Mouse (Mus musculus) E14TG2a.4 (cell line): ENCODE results near the gene Ak1.

ENCODE experiments used
- H3K27me3 ChIP-seq: 2 replicates; pipeline ENCODE4 v1.6.1; 2014; ENCODE audit warnings: low read length, control low read depth; ENCODE audit not compliant: insufficient read depth
- H3K36me3 ChIP-seq: 2 replicates; pipeline ENCODE4 v1.6.1; 2014; ENCODE audit warnings: low read length, control low read depth; ENCODE audit not compliant: insufficient read depth
- H3K4me1 ChIP-seq: replicated peaks from 2 replicates; pipeline ENCODE4 v1.6.1; 2014; ENCODE audit warnings: low read depth, low read length, control low read depth
- H3K4me3 ChIP-seq: replicated peaks from 2 replicates; pipeline ENCODE4 v1.5.1; 2014; ENCODE audit warnings: mild to moderate bottlenecking, low read length
- H3K9me3 ChIP-seq: 2 replicates; pipeline ENCODE4 v1.6.1; 2014; ENCODE audit warnings: low read length, control low read depth
- CTCF ChIP-seq: conservative IDR thresholded peaks from 2 replicates; pipeline ENCODE4 v1.5.1; 2014; ENCODE audit warnings: low read length
- NANOG ChIP-seq: IDR thresholded peaks from 2 replicates; pipeline ENCODE4 v1.6.1; 2014; ENCODE audit warnings: borderline replicate concordance, low read length, mixed read lengths
- POU5F1 ChIP-seq: IDR thresholded peaks from 2 replicates; pipeline ENCODE4 v1.6.1; 2014; ENCODE audit warnings: low read length, borderline replicate concordance

The Ak1 gene

DNA sequence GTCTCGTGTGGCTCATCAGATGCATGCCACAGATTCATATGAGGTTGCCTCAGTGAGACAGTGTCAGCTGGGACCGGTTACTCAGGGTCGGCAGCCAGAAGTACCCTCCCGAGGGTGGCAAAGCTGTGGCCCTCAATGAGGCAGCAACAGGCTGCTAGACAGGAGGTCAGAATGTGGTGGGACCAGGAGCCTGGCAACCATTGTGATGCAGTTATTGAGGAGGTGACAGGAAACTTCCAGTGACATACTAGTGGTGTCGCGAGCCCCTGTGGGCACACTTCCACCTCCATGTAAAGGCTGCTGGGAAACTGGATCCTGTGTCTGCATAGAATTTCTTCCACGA lies at the start of gene Ak1:
Gene Ak1, plus strand, starts transcription at position 242 of the 343 bp plus-strand sequence.
- Histone ChIP-seq H3K4me3 (no peak within 1 kb of the TSS), H3K9me3 (peaks cover 7% of the 10 kb centered on the region), H3K27me3 (no peaks in the 10 kb centered on the region), H3K4me1 (peaks cover 64% of the 10 kb centered on the region), H3K36me3 (peaks cover 41% of the 10 kb centered on the region)
- TF ChIP-seq POU5F1, result no peak
- no peak for TF ChIP-seq NANOG
- no peak for TF ChIP-seq CTCF

DNA sequence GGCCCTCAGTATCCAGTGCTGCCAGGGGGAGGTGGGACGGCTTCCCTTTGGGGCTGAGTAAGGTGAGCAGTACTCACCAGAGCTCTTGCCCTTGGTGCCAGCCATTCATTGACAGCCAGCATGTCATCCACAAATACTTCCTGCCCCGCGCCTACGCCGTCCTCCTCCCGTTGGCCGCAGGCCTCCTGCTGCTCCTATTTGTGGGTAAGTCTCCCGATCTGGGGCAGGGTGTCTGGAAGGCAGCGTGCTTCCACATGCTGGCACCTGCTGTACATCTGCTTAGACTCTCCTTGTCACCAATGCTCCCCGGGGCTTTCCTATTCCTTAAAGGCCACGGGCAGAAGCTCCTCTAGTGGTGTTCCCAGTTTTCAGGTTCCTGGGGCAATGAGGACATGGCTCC lies 49.4 kb upstream of the Ak1 start:
- H3K36me3 ChIP-seq, result peaks cover 43% of the 10 kb centered on the region
- no peaks in the 10 kb centered on the region for H3K9me3 ChIP-seq
- TF ChIP-seq POU5F1 (no peak), CTCF (no peak), NANOG (no peak)
- H3K4me1 ChIP-seq, result peaks cover 46% of the 10 kb centered on the region
- peak overlapping the region; percentile 94 for H3K4me3 ChIP-seq
- H3K27me3 ChIP-seq, result peaks cover 8% of the 10 kb centered on the region; the same call in 1 of the 2 replicates

DNA sequence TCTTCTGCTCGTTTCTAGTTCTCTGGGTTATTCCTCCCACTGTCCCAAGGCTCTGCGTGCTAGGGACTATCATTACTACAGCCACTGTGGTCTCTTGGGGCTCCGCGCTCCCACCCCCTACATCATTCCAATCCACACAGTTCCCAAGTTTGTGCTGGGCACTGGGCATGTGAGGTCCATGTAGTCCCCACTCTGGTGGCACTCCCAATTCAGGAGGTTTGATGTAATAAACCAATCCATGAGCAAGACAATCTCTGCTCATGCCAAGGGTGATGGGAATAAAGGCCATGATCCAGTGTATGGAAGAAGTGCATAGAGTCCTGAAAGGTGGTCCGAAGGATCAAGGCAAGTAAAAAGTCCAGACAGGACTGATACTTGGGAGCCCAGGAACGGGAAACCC lies 47.1 kb upstream of the Ak1 start, which contains the start of gene Pip5kl1:
Gene Pip5kl1, plus strand, starts transcription at position 301 of the 400 bp plus-strand sequence.
- peaks cover 53% of the 10 kb centered on the region for H3K4me1 ChIP-seq
- H3K36me3 ChIP-seq, result peaks cover 23% of the 10 kb centered on the region
- H3K27me3 ChIP-seq, result peaks cover 28% of the 10 kb centered on the region
- TF ChIP-seq NANOG, result no peak
- TF ChIP-seq CTCF, result no peak
- TF ChIP-seq POU5F1, result no peak
- peak within 1 kb of the TSS; percentile 84 for H3K4me3 ChIP-seq
- no peaks in the 10 kb centered on the region for H3K9me3 ChIP-seq

DNA sequence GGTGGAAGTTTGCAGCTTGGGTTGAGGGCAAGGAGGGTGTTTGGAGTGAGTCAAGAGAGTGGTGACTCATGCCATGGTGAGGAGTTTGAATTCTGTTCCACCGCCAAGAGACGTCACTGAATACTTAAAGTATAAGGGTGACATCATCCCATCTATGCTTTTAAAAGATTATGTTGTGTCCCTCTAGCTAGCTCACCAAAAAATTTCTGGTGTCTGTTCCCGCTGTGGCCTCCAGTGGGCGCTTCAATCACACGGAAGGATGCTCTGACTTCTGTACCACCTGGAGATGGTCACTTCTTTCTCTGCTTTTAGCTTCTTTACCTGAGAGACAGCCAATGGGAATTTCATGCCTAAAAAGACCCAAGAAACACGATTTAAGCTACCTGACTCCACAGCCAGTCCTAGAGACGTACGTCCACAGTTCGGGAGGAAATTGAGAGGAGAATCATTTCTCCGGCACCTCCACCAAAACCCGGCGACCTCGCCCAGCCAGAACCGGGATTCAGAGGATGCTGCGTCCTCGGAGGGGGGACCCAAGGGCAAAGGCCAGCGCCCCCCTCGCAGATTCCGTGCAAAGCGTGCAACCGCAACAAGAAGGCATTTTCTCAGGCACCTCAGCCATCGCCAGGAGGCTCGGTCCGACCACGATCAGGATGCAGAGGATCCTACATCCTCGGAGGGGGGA lies 46.5 kb upstream of the Ak1 start:
- Histone ChIP-seq H3K36me3 (peaks cover 23% of the 10 kb centered on the region), H3K4me1 (peaks cover 56% of the 10 kb centered on the region), H3K9me3 (no peaks in the 10 kb centered on the region), H3K4me3 (peak overlapping the region; percentile 84), H3K27me3 (peaks cover 33% of the 10 kb centered on the region)
- TF ChIP-seq NANOG (no peak), CTCF (peak; percentile 99), POU5F1 (no peak)

DNA sequence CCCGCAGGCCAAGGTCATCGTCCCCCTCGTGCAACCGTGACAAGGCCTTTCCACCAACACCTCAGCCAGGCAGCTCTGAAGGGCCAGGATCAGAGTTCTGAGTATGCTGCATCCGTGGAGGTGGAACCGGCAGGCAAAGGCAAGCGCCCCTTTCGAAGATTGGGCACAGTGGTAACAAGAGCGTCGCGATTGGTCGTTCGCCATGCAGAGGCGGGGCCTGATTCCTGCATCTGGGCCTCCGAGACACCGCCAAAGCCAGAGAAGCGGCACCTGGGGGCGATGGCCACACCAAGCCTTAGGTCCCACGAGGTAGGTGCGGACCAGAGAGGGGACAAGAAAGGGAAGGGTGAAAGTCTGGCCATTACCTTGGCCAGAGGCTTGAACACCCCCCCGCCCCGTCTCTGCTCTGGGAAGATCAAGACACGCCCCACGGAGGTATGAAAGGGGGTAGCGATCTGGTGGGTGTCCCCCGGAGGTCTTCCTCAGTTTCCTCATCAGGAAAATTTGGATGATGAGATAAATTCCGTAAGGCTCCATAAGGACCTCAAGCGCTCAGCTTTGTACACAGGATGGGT lies 45.9 kb upstream of the Ak1 start, which contains the start of gene 9430097D07Rik:
Gene 9430097D07Rik, minus strand, starts transcription at position 99 of the 575 bp plus-strand sequence.
- H3K4me3 ChIP-seq, result peak within 1 kb of the TSS; percentile 84
- H3K27me3 ChIP-seq, result peaks cover 36% of the 10 kb centered on the region
- H3K36me3 ChIP-seq, result peaks cover 23% of the 10 kb centered on the region
- H3K9me3 ChIP-seq, result no peaks in the 10 kb centered on the region
- TF ChIP-seq POU5F1 (no peak), NANOG (no peak), CTCF (no peak)
- H3K4me1 ChIP-seq, result peaks cover 56% of the 10 kb centered on the region

DNA sequence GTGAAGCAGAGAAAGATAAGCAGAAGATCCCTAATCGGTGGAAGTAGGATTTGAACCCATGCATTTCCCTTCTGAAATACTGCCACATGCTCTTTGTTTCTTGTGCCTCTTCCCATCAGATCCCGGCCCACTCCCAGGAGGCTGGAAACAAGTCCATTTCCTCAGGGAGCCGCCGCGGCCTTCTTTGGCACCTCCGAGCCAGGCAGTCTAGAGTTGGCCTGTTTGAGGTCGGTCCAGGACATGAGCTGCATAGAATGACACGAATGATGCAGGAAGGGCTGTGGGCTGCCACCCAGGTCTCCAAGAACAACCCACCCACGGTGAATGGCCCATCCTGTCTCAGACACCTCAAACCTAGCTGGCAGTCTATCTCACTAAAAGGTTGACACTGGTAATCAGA lies 45.0 kb upstream of the Ak1 start:
- Histone ChIP-seq H3K27me3 (peaks cover 36% of the 10 kb centered on the region), H3K36me3 (peaks cover 23% of the 10 kb centered on the region), H3K9me3 (no peaks in the 10 kb centered on the region), H3K4me1 (peaks cover 60% of the 10 kb centered on the region), H3K4me3 (no peak overlapping the region)
- TF ChIP-seq POU5F1 (no peak), NANOG (no peak), CTCF (no peak)

DNA sequence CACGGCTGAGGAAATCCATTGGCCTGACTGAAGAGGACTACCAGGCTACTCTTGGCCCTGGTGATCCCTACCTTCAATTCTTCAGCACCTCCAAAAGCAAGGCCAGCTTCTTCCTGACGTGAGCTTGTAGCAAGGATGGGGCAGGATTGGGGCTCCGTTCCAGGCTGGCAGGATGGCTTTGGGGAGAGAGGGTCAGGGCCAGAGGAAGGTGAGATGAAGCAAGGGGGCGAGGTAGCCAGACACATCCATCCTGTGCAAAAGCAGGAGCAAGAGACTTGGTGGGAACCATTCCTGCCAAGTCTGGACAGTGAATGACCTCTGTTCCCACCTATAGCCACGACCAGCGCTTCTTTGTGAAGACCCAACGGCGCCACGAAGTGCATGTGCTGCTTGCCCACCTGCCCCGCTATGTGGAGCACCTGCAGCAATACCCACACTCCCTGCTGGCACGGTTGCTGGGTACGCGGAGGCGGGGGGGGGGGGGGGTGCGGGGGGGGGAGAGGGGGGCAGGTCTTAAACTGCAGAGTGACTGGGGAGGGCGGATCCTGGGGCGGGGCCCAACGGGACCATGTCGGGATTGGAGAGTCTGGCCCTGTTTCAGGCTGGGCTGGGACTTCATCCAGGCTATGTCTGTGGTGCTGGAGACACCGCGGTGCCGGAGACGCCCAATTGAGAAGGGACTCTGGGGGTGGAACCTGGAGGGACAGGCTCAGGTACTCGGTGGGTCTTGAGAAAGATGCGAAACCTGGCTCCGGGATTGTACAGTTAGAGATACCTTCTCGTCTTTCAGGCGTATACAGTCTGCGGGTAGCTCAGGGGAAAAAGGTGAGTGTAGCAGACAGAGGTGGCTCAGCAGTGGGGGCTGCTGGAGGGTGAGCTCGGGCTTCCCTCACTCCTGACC lies 43.2 kb upstream of the Ak1 start:
- H3K4me1 ChIP-seq, result peaks cover 54% of the 10 kb centered on the region
- peak overlapping the region; percentile 37; the same call in 1 of the 2 replicates for H3K4me3 ChIP-seq
- peaks cover 8% of the 10 kb centered on the region for H3K36me3 ChIP-seq
- H3K9me3 ChIP-seq, result no peaks in the 10 kb centered on the region
- TF ChIP-seq NANOG (no peak), CTCF (no peak), POU5F1 (no peak)
- peaks cover 46% of the 10 kb centered on the region for H3K27me3 ChIP-seq

DNA sequence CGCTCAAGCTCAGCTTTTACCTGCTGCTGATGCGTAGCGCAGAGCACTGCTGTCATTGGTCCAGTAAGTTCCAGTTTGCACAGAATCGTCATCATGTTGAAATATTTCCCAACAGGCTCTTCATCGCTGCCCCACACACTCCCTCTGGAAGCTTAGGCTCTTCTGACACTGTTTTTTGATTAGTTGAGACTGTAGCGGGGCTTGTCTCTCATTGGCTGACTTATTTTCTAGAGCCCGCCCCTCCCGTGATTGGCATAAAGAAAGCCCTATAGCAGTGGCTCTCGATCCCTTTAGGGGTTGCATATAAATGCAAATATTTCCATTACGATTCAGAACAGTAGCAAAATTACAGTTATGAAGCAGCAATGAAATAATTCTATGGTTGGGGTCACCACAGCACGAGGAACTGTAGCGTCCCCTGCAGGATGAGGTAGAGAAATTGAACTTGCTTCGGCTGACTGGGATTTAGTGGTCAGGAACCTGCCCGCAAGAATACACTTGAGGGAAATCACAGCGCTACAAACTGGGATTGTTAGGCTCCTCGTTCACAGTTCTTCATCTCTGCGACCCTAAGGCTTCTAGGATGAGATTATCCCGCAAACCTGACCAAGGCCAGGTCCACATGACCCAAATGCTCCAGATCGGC lies 40.0 kb upstream of the Ak1 start:
- H3K4me3 ChIP-seq, result peak overlapping the region; percentile 24

More for the DNA sequence above, 40.0 kb upstream of the Ak1 start:
- Histone ChIP-seq H3K4me1 (peaks cover 46% of the 10 kb centered on the region), H3K36me3 (no peaks in the 10 kb centered on the region), H3K27me3 (peaks cover 43% of the 10 kb centered on the region), H3K9me3 (no peaks in the 10 kb centered on the region)
- TF ChIP-seq NANOG (no peak), POU5F1 (no peak), CTCF (peak; percentile 23; the same call in 1 of the 2 replicates)
